Mouse (Mus musculus) liver, postnatal 0 days (tissue): ENCODE measurements around the gene Krt20.

Experiments
- CTCF ChIP-seq: sonication (generic); IDR thresholded peaks from 2 replicates; pipeline ENCODE4 v1.5.1; 2016; ENCODE audit warnings: antibody characterized with exemption, low read depth
- EP300 ChIP-seq: IDR thresholded peaks from 2 replicates; pipeline ENCODE4 v1.6.1; 2016; ENCODE audit warnings: antibody characterized with exemption, low read depth, mild to moderate bottlenecking

- no peak for TF ChIP-seq CTCF
- no peak for TF ChIP-seq EP300
These were observed 28.4 kb upstream of the Krt20 start for GRCm38 (mm10) chr11:99466316-99466715.
